Mouse (Mus musculus) erythroblast, embryonic 14.5 days (primary cell): ENCODE results near the gene Dpp6. TPM values are rescaled to one million over a fixed set of nuclear protein-coding genes. Genes with fewer than 3 reads are reported as not detected.

Source experiments
- H3K27me3 ChIP-seq: 2 replicates; pipeline ENCODE4 v1.6.1; 2012; ENCODE audit warnings: inconsistent platforms; ENCODE audit not compliant: control insufficient read depth
- H3K36me3 ChIP-seq: 2 replicates; pipeline ENCODE4 v1.6.1; 2012; ENCODE audit warnings: mild to moderate bottlenecking, inconsistent platforms; ENCODE audit not compliant: control insufficient read depth
- H3K4me1 ChIP-seq: 2 replicates; pipeline ENCODE4 v1.6.1; 2012; ENCODE audit warnings: inconsistent platforms; ENCODE audit not compliant: control insufficient read depth
- H3K4me3 ChIP-seq: replicated peaks from 2 replicates; pipeline ENCODE3; 2012; ENCODE audit warnings: moderate library complexity, mild to moderate bottlenecking, inconsistent platforms
- H3K9me3 ChIP-seq: 2 replicates; pipeline ENCODE4 v1.6.1; 2012; ENCODE audit warnings: low read length, inconsistent platforms, mixed read lengths; ENCODE audit not compliant: control insufficient read depth
- GATA1 ChIP-seq: IDR thresholded peaks from 2 replicates; pipeline ENCODE4 v1.6.1; 2012; ENCODE audit warnings: low read length, inconsistent platforms, mixed read lengths
- TAL1 ChIP-seq: IDR thresholded peaks from 3 replicates; pipeline ENCODE4 v1.6.1; 2012; ENCODE audit warnings: low read length, inconsistent platforms, mixed read lengths
- polyA plus RNA-seq: library from polyadenylated mRNA; stranded (reverse); fragments of >175 nt; gene quantifications from 2 replicates; pipeline ENCODE4 v1.2.3, GENCODE M21; 2012

Dpp6 gene
- polyA plus RNA-seq, 1 experiment = 0.05 TPM

DNA sequence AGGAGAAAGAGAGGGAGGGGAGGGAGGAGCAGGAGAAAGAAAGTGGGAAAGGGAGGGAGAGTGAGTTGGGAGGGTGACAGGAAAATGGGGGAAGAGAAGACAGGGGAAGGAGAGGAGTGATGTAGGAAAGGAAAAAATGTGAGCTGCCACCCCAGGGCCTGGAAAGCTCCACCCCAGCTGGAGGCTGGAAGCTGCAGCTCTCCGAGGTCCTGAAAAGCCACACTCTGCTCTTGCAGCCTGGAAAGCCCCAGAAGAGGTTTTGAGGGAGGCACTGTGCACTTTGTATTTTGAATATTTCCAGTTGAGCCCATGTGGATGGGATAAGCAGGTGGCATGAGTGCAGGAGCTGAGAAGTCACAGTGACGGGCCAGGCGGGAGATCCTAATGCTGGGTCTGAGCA is 77.3 kb downstream of the Dpp6 start:
- Histone ChIP-seq H3K4me1 (no peaks in the 10 kb centered on the region), H3K4me3 (no peak overlapping the region), H3K27me3 (no peaks in the 10 kb centered on the region), H3K9me3 (no peaks in the 10 kb centered on the region; the same call in 1 of the 2 replicates), H3K36me3 (no peaks in the 10 kb centered on the region)
- TF ChIP-seq GATA1 (no peak), TAL1 (no peak)

DNA sequence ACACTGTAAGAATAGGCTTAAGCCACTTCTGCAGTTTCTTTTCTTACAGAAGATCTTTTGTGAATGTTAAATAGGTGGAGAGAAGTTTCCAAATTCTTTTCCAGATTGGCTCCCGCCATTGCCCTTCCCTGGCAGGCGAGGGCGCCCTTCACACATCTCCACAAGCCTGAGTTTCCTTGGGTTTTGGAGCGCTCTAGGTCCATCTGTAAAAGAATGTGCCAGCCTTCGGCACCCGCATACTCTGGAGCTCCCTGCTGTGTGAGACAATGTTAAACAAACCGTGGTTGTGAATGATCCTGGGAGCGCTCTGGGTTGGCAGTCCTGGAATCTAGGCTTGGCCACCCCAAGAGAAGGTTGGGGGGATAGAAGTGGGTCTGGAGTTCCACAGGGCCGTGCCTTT is 86.8 kb downstream of the Dpp6 start:
- TF ChIP-seq TAL1 = no peak
- no peak for TF ChIP-seq GATA1
- Histone ChIP-seq H3K27me3 (peaks cover 4% of the 10 kb centered on the region; the same call in 1 of the 2 replicates), H3K4me1 (no peaks in the 10 kb centered on the region)

DNA sequence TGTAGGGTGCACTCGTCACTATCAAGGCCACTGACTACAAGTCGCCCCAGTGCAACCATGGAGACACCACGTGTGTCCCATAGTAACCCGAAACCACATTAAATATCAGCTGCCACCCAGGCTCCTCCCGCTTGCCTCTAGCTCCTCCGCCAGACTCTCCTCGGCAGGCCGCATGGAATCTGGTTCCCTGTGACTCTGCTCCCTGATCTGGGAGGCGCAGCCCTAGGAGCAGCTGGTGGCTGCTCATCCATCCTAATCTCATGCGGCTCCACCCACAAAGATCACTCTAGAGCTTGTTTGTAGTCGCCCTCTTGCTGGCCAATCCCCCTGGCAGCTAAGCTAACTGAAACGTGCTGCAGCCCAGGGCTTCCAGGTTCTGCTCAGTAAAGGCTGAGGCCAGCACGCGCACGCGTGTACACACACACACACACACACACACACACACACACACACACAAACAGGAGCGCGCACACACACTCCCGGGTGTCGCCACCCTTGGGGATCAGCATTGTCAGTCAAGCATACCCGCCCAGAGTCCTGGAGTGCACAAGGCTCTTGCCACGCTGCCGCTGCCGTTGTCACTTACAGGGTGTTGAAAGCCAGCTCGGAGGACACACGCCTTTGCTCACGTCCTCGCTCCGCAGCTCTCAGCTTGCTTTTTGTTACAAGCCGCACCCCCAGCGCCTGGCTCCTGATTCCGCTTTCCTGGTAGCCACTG is 87.5 kb downstream of the Dpp6 start:
- H3K4me1 ChIP-seq = no peaks in the 10 kb centered on the region
- no peaks in the 10 kb centered on the region for H3K36me3 ChIP-seq
- no peak overlapping the region for H3K4me3 ChIP-seq
- TF ChIP-seq TAL1 = no peak
- no peak for TF ChIP-seq GATA1
- H3K27me3 ChIP-seq = peaks cover 4% of the 10 kb centered on the region; the same call in 1 of the 2 replicates
- no peaks in the 10 kb centered on the region for H3K9me3 ChIP-seq

More for the DNA sequence above, 86.8 kb downstream of the Dpp6 start:
- Histone ChIP-seq H3K9me3 (no peaks in the 10 kb centered on the region), H3K36me3 (no peaks in the 10 kb centered on the region), H3K4me3 (no peak overlapping the region)

DNA sequence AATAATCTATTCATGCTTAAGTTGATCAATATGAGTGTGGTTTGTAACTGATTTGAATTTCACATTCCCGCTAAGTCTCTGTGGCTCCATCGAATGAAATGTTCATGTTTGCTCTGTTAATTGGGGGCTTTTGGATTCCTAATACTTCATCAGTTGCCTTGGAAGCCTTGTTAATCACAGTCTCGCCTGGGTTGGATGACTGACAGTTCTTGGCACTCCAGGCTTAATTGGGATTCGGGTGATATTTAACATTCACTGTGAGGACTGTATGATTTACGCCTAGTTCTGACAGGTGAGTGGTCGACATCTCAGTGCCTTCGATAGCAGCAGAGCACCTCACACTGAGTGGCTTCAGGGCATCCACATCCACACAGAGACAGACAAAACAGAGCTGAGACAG is 90.1 kb downstream of the Dpp6 start:
- H3K27me3 ChIP-seq = peaks cover 4% of the 10 kb centered on the region; the same call in 1 of the 2 replicates
- H3K4me3 ChIP-seq = no peak overlapping the region
- H3K4me1 ChIP-seq = no peaks in the 10 kb centered on the region
- no peak for TF ChIP-seq GATA1
- no peak for TF ChIP-seq TAL1
- H3K36me3 ChIP-seq = no peaks in the 10 kb centered on the region
- H3K9me3 ChIP-seq = peaks cover 2% of the 10 kb centered on the region; the same call in 1 of the 2 replicates

DNA sequence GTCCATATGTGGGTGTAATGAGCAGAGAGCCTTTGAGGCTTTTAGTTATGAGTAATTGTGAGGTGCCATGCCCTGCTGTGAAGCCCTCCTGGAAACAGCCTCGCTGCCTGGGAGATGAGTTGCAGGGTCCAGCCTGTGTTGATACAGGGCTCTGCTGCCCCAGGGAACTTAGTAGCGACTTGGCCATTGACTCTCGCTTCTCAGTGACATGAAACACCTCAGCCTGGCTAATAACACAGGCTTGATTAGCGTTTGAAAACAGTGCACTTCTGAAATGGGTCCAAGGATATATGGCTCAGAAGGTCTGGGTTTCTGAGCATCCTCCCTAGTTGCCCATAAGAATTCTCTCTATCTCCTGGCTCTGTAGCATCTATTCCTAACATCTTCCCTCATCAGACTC is 91.6 kb downstream of the Dpp6 start:
- no peak overlapping the region for H3K4me3 ChIP-seq
- peaks cover 4% of the 10 kb centered on the region; the same call in 1 of the 2 replicates for H3K27me3 ChIP-seq
- H3K4me1 ChIP-seq = no peaks in the 10 kb centered on the region
- H3K9me3 ChIP-seq = peaks cover 2% of the 10 kb centered on the region; the same call in 1 of the 2 replicates
- no peak for TF ChIP-seq GATA1
- no peaks in the 10 kb centered on the region for H3K36me3 ChIP-seq

DNA sequence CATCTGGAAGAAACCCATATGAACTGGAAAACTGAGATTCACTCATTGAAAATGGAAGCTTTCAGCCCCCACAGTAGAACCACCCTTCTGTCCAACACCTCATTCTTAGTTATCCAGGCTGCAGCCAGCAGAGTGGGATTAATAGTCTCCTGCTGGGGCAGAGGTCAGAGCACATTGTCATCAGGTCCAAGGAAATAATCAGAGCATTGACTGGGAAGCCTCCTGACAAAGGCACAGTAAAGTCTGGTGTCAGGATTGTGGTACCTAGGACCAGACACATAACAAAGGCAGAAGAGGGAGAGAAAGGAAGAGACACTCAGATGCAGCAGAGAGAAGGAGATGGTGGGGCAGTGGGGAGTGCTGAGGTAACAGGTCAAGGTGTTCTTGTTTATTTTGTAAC is 93.3 kb downstream of the Dpp6 start:
- TF ChIP-seq GATA1 = no peak
- H3K27me3 ChIP-seq = no peaks in the 10 kb centered on the region
- no peaks in the 10 kb centered on the region for H3K4me1 ChIP-seq
- H3K9me3 ChIP-seq = peaks cover 2% of the 10 kb centered on the region; the same call in 1 of the 2 replicates
- no peaks in the 10 kb centered on the region for H3K36me3 ChIP-seq
- no peak overlapping the region for H3K4me3 ChIP-seq

DNA sequence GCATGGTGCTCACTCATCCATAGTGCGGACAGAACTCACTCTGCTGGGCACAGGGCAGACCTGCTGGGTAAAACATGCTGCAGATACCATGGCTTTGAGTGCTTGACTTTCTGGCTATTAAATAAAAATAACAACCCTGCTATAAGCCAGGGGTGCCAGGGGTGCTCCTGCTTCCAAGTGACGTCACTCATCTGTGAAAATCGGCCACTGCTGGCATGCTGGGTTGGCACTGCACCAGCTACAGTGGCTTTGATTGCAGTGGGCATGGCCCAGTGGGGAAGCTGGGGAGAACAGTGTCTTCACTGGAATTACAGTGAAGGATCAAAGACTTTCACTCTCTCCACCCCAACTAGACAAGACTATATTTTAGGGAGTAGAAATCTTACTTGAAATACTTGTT is 95.0 kb downstream of the Dpp6 start:
- no peaks in the 10 kb centered on the region for H3K27me3 ChIP-seq
- H3K4me3 ChIP-seq = no peak overlapping the region
- TF ChIP-seq GATA1 (no peak), TAL1 (no peak)
- no peaks in the 10 kb centered on the region for H3K4me1 ChIP-seq
- peaks cover 2% of the 10 kb centered on the region; the same call in 1 of the 2 replicates for H3K9me3 ChIP-seq
- no peaks in the 10 kb centered on the region for H3K36me3 ChIP-seq

DNA sequence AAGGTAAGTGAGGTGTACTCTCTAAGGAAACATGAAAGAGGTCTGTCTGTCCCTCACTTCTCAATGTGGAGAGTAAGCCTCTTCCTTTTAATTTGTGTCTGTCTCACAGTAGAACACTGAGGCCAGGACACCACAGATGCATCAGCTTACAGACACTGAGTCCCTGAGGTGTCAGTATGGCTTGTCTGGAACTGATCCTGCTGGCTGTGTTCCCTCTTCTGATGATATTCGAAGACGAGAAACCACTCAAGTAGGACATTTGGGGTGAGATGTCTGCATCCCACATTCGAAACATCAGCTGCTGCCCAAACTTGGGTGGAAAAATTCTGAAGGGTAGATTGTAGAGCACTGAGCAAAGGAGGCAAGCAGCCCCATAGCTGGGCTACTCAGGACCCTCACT is 101.8 kb downstream of the Dpp6 start:
- Histone ChIP-seq H3K9me3 (no peaks in the 10 kb centered on the region; the same call in 1 of the 2 replicates), H3K4me3 (no peak overlapping the region), H3K36me3 (no peaks in the 10 kb centered on the region), H3K27me3 (no peaks in the 10 kb centered on the region), H3K4me1 (no peaks in the 10 kb centered on the region)
- TF ChIP-seq GATA1 (no peak), TAL1 (no peak)

DNA sequence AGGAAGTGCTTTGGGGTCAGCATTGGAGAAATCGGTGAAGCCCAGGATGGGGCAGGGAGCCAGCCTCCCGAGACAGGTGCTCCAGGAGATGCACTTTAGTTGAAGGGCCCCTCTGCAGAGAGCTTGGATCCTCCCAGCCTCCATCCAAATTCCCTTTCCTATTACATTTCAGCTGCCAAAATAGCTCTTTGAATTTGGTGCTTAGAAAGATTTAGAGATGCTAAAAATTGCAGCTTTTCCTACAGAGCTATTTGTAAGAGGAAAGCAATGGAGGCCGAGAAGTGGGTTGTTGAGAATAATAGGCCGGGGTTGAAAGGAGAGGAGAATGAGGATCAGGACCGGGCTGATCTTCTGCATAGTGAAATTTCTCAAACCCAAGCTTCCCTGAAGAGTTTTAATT is 107.5 kb downstream of the Dpp6 start:
- Histone ChIP-seq H3K4me3 (no peak overlapping the region), H3K36me3 (no peaks in the 10 kb centered on the region), H3K4me1 (no peaks in the 10 kb centered on the region), H3K9me3 (no peaks in the 10 kb centered on the region; the same call in 1 of the 2 replicates), H3K27me3 (no peaks in the 10 kb centered on the region)
- TF ChIP-seq TAL1 (no peak), GATA1 (no peak)
